Mouse (Mus musculus) ES-Bruce4 (cell line): Measurements from ENCODE around the gene Rpl35.

Experiments used
- CTCF ChIP-seq: IDR thresholded peaks from one replicate; pipeline ENCODE4 v1.8.1; 2011; ENCODE audit warnings: low read depth, low read length
- EP300 ChIP-seq: IDR thresholded peaks from 2 replicates; pipeline ENCODE4 v1.6.1; 2011; ENCODE audit warnings: low read depth, low read length; ENCODE audit not compliant: insufficient read depth
- POLR2A ChIP-seq: IDR thresholded peaks from one replicate; pipeline ENCODE4 v1.8.1; 2011; ENCODE audit warnings: low read length; ENCODE audit not compliant: insufficient read depth

- TF ChIP-seq EP300 (no peak), POLR2A (no peak), CTCF (no peak)
These were observed 35.4 kb downstream of the Rpl35 start for GRCm38 (mm10) chr2:38970057-38970456.
